Mouse (Mus musculus): Measurements from ENCODE around the gene Masp2. TPM values are rescaled to one million over a fixed set of nuclear protein-coding genes. Genes with fewer than 3 reads are reported as not detected.

Gene Masp2
- polyA plus RNA-seq, 1 experiment, result 2.6 TPM

GRCm38 (mm10) chr4:148593996-148594395 lies 8.4 kb upstream of the Masp2 start:
- H3K9me3 ChIP-seq (replicated peaks; ENCODE audit: control insufficient read depth, insufficient read depth, low read length, poor library complexity, severe bottlenecking), result no peaks in the 10 kb centered on the region
- TF ChIP-seq CTCF (IDR thresholded peaks at IDR 0.05; ENCODE audit: low read depth, low read length) (no peak), POLR2A (IDR thresholded peaks at IDR 0.05; ENCODE audit: insufficient read depth, low read length) (no peak), EP300 (IDR thresholded peaks at IDR 0.05; ENCODE audit: insufficient read depth, low read depth, low read length) (no peak)
- H3K4me3 ChIP-seq (ENCODE audit: low read depth, low read length), result no peak overlapping the region
- H3K36me3 ChIP-seq (ENCODE audit: control insufficient read depth, insufficient read depth, low read length, poor library complexity, severe bottlenecking), result peaks cover 40% of the 10 kb centered on the region
- no peak overlapping the region for H3K27ac ChIP-seq (ENCODE audit: insufficient read depth, low read length)
- no peaks in the 10 kb centered on the region for H3K4me1 ChIP-seq (ENCODE audit: control insufficient read depth, insufficient read depth, low read length)
- no peak overlapping the region for H3K9ac ChIP-seq (ENCODE audit: low read depth, poor library complexity, severe bottlenecking)
- H3K27me3 ChIP-seq (ENCODE audit: control insufficient read depth, insufficient read depth, low read length, poor library complexity, severe bottlenecking), result no peaks in the 10 kb centered on the region

GRCm38 (mm10) chr4:148595916-148596315 lies 6.4 kb upstream of the Masp2 start:
- H3K4me3 ChIP-seq (ENCODE audit: low read depth, low read length), result no peak overlapping the region
- H3K27me3 ChIP-seq (ENCODE audit: control insufficient read depth, insufficient read depth, low read length, poor library complexity, severe bottlenecking), result no peaks in the 10 kb centered on the region
- no peak for TF ChIP-seq CTCF (IDR thresholded peaks at IDR 0.05; ENCODE audit: low read depth, low read length)
- no peak for TF ChIP-seq POLR2A (IDR thresholded peaks at IDR 0.05; ENCODE audit: insufficient read depth, low read length)
- TF ChIP-seq EP300 (IDR thresholded peaks at IDR 0.05; ENCODE audit: insufficient read depth, low read depth, low read length), result no peak
- H3K27ac ChIP-seq (ENCODE audit: insufficient read depth, low read length), result no peak overlapping the region
- peaks cover 5% of the 10 kb centered on the region for H3K4me1 ChIP-seq (ENCODE audit: control insufficient read depth, insufficient read depth, low read length)
- H3K36me3 ChIP-seq (ENCODE audit: control insufficient read depth, insufficient read depth, low read length, poor library complexity, severe bottlenecking), result peaks cover 40% of the 10 kb centered on the region
- no peak overlapping the region for H3K9ac ChIP-seq (ENCODE audit: low read depth, poor library complexity, severe bottlenecking)
- H3K9me3 ChIP-seq (replicated peaks; ENCODE audit: control insufficient read depth, insufficient read depth, low read length, poor library complexity, severe bottlenecking), result no peaks in the 10 kb centered on the region

- Histone ChIP-seq H3K27ac (ENCODE audit: insufficient read depth, low read length) (no peak overlapping the region), H3K27me3 (ENCODE audit: control insufficient read depth, insufficient read depth, low read length, poor library complexity, severe bottlenecking) (no peaks in the 10 kb centered on the region), H3K4me1 (ENCODE audit: control insufficient read depth, insufficient read depth, low read length) (peaks cover 6% of the 10 kb centered on the region), H3K9ac (ENCODE audit: low read depth, poor library complexity, severe bottlenecking) (no peak overlapping the region), H3K9me3 (replicated peaks; ENCODE audit: control insufficient read depth, insufficient read depth, low read length, poor library complexity, severe bottlenecking) (no peaks in the 10 kb centered on the region), H3K4me3 (ENCODE audit: low read depth, low read length) (no peak overlapping the region), H3K36me3 (ENCODE audit: control insufficient read depth, insufficient read depth, low read length, poor library complexity, severe bottlenecking) (peaks cover 40% of the 10 kb centered on the region)
- TF ChIP-seq EP300 (IDR thresholded peaks at IDR 0.05; ENCODE audit: insufficient read depth, low read depth, low read length) (no peak), CTCF (IDR thresholded peaks at IDR 0.05; ENCODE audit: low read depth, low read length) (no peak)
Measured at GRCm38 (mm10) chr4:148596731-148597130, 5.6 kb upstream of the Masp2 start.

DNA sequence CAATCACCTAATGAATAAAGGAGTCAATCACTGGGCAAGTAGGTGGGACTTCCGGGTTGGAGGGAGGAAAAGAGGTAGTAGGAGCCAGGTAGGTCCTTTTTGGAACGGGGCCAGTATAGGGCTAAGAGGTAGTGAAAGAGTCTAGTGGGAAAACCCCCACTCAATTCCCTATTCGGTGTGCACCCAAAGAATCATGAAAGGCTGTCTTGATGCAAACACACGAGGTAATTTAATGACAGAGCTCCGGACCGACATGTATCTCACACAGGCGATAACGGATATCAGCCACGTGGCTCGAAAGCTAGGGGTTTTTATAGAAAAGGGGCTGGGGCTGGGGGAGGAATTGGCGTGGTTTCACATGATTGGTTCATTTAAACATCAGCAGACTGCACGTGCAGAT lies 3.5 kb upstream of the Masp2 start:
- Histone ChIP-seq H3K9me3 (replicated peaks; ENCODE audit: control insufficient read depth, insufficient read depth, low read length, poor library complexity, severe bottlenecking) (no peaks in the 10 kb centered on the region), H3K4me3 (ENCODE audit: low read depth, low read length) (no peak overlapping the region), H3K27me3 (ENCODE audit: control insufficient read depth, insufficient read depth, low read length, poor library complexity, severe bottlenecking) (no peaks in the 10 kb centered on the region), H3K27ac (ENCODE audit: insufficient read depth, low read length) (0 out of 2 replicates have a peak overlapping the region, but pooled peaks have one; percentile 8), H3K9ac (ENCODE audit: low read depth, poor library complexity, severe bottlenecking) (no peak overlapping the region), H3K4me1 (ENCODE audit: control insufficient read depth, insufficient read depth, low read length) (peaks cover 14% of the 10 kb centered on the region), H3K36me3 (ENCODE audit: control insufficient read depth, insufficient read depth, low read length, poor library complexity, severe bottlenecking) (peaks cover 31% of the 10 kb centered on the region)
- TF ChIP-seq CTCF (IDR thresholded peaks at IDR 0.05; ENCODE audit: low read depth, low read length) (no peak), POLR2A (IDR thresholded peaks at IDR 0.05; ENCODE audit: insufficient read depth, low read length) (no peak), EP300 (IDR thresholded peaks at IDR 0.05; ENCODE audit: insufficient read depth, low read depth, low read length) (no peak)

DNA sequence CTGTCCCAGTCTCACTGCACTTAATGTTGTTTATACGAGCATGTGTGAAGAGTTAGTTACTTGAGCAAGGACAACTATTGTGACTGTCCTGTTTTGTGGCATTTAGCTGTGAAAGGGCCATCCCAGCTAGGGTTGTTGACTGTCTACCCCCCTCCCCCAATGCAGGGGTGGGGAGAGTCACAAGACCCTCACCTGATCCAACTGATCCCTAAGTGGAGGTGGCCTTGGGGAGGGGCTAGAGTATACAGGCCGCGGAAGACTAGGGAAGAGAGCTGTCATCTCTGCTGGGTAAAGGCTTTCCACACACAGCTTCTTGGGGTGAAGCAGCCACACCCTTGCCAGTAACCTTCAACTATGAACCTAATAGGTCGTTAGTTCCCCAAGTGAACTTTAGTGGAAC lies 2.0 kb upstream of the Masp2 start:
- H3K4me1 ChIP-seq (ENCODE audit: control insufficient read depth, insufficient read depth, low read length), result peaks cover 17% of the 10 kb centered on the region
- TF ChIP-seq EP300 (IDR thresholded peaks at IDR 0.05; ENCODE audit: insufficient read depth, low read depth, low read length), result peak; percentile 96
- TF ChIP-seq POLR2A (IDR thresholded peaks at IDR 0.05; ENCODE audit: insufficient read depth, low read length), result no peak
- no peak for TF ChIP-seq CTCF (IDR thresholded peaks at IDR 0.05; ENCODE audit: low read depth, low read length)
- peaks cover 16% of the 10 kb centered on the region for H3K36me3 ChIP-seq (ENCODE audit: control insufficient read depth, insufficient read depth, low read length, poor library complexity, severe bottlenecking)
- peak overlapping the region; percentile 42 for H3K27ac ChIP-seq (ENCODE audit: insufficient read depth, low read length)
- H3K9ac ChIP-seq (ENCODE audit: low read depth, poor library complexity, severe bottlenecking), result no peak overlapping the region
- no peaks in the 10 kb centered on the region for H3K27me3 ChIP-seq (ENCODE audit: control insufficient read depth, insufficient read depth, low read length, poor library complexity, severe bottlenecking)
- no peaks in the 10 kb centered on the region for H3K9me3 ChIP-seq (replicated peaks; ENCODE audit: control insufficient read depth, insufficient read depth, low read length, poor library complexity, severe bottlenecking)
- H3K4me3 ChIP-seq (ENCODE audit: low read depth, low read length), result no peak overlapping the region

- peak overlapping the region; percentile 73 for H3K27ac ChIP-seq (ENCODE audit: insufficient read depth, low read length)
- no peaks in the 10 kb centered on the region for H3K27me3 ChIP-seq (ENCODE audit: control insufficient read depth, insufficient read depth, low read length, poor library complexity, severe bottlenecking)
- H3K4me3 ChIP-seq (ENCODE audit: low read depth, low read length), result no peak overlapping the region
- H3K9ac ChIP-seq (ENCODE audit: low read depth, poor library complexity, severe bottlenecking), result peak overlapping the region; percentile 15; the same call in 1 of the 2 replicates
- H3K9me3 ChIP-seq (replicated peaks; ENCODE audit: control insufficient read depth, insufficient read depth, low read length, poor library complexity, severe bottlenecking), result no peaks in the 10 kb centered on the region
- H3K36me3 ChIP-seq (ENCODE audit: control insufficient read depth, insufficient read depth, low read length, poor library complexity, severe bottlenecking), result peaks cover 3% of the 10 kb centered on the region; the same call in 1 of the 2 replicates
- TF ChIP-seq EP300 (IDR thresholded peaks at IDR 0.05; ENCODE audit: insufficient read depth, low read depth, low read length) (0 out of 2 replicates have a peak, but pooled peaks have one; percentile 3), POLR2A (IDR thresholded peaks at IDR 0.05; ENCODE audit: insufficient read depth, low read length) (no peak), CTCF (IDR thresholded peaks at IDR 0.05; ENCODE audit: low read depth, low read length) (no peak)
- peaks cover 17% of the 10 kb centered on the region for H3K4me1 ChIP-seq (ENCODE audit: control insufficient read depth, insufficient read depth, low read length)
Measured at GRCm38 (mm10) chr4:148601871-148602270, 483 bp upstream of the Masp2 start.
